Mouse (Mus musculus) central nervous system, embryonic 14 days (tissue): ENCODE data around the gene Scgb1b30. TPM values are rescaled to one million over a fixed set of nuclear protein-coding genes. Genes with fewer than 3 reads are reported as not detected.

ENCODE experiments used
- polyA plus RNA-seq: library from polyadenylated mRNA; depleted of rRNA; stranded (reverse); fragments of >200 nt; gene quantifications from 2 replicates; pipeline ENCODE4 v1.2.3, GENCODE M21; 2012; rRNA removed

The Scgb1b30 gene
- not detected in 2 replicates for polyA plus RNA-seq

GRCm38 (mm10) chr7:34094911-34095481 is at the start of gene Scgb1b30:
TSS of gene Scgb1b30 (plus strand) at chr7:34095431.

GRCm38 (mm10) chr7:34133117-34133762 is 38.0 kb downstream of the Scgb1b30 start, which contains the start of gene Wtip:
TSS of gene Wtip (minus strand) at chr7:34133268.

Other genes starting within 250 kb of the Scgb1b30 start
- gene Scgb2b26, start 150.4 kb upstream of the Scgb1b30 start, polyA plus RNA-seq: not detected in 2 replicates
- not detected in 2 replicates for gene Scgb2b27, start 81.5 kb upstream of the Scgb1b30 start, polyA plus RNA-seq
- gene Scgb1b27, start 73.9 kb upstream of the Scgb1b30 start, polyA plus RNA-seq: not detected in 2 replicates
- gene Wtip, start 37.8 kb downstream of the Scgb1b30 start, polyA plus RNA-seq: 40.2 and 44.6 TPM in 2 replicates
- gene Uba2, start 74.2 kb downstream of the Scgb1b30 start, polyA plus RNA-seq: 147 and 150 TPM in 2 replicates
- 49.2 and 52.1 TPM in 2 replicates for gene Pdcd2l, start 101.2 kb downstream of the Scgb1b30 start, polyA plus RNA-seq
- gene Gpi1, start 134.9 kb downstream of the Scgb1b30 start, polyA plus RNA-seq: 222 and 247 TPM in 2 replicates
- not detected in 2 replicates for gene Gm6096, start 155.6 kb downstream of the Scgb1b30 start, polyA plus RNA-seq
- 33.9 and 35.1 TPM in 2 replicates for gene 4931406P16Rik, start 218.1 kb downstream of the Scgb1b30 start, polyA plus RNA-seq